Mouse (Mus musculus) lung, postnatal 0 days (tissue): ENCODE data around the gene Map7.

ENCODE experiments used
- CTCF ChIP-seq: IDR thresholded peaks from 2 replicates; pipeline ENCODE4 v1.5.1; 2016; ENCODE audit warnings: antibody characterized with exemption, mild to moderate bottlenecking
- EP300 ChIP-seq: IDR thresholded peaks from 2 replicates; pipeline ENCODE4 v1.6.1; 2016; ENCODE audit warnings: antibody characterized with exemption, mild to moderate bottlenecking, control low read depth

DNA sequence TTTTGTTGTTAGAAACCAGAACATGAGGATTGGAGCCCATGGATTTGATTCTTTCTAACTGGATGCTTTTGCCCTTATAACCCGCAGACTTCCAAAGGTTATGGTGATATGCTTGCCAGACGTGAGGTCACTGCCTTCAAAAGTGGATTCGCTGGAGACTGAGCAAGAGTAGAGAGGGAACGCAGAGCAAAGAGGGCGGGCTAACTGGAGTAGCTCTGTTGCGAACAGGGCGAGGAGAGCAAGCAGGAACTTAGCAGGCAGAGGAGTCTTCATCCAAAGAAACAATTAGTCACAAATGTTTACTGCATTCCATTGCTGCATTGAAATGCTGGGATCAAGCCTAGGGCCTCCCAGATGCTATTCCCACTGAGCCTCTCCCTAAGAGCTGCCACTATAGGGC lies 95.0 kb downstream of the Map7 start:
- no peak for TF ChIP-seq CTCF
- no peak for TF ChIP-seq EP300
